ENCODE assay signal across 11 mouse cellular contexts in genomic region chr16:65729322-65729721, GRCm38 (mm10).
"Had no signal": no experiment of that assay in that cellular context is flagged by ENCODE, and none has a peak within 500 bp of the region (broad histone marks: within the 10 kb centered on the region; RNA-seq: fewer than 3 reads in every experiment).

No protein-coding gene starts in this region.

- DNase-seq: kidney, adult 11 months; kidney, adult 9 months; kidney, postnatal 36 days; layer of hippocampus, adult 9-11 months; lung, adult 18-20 months; thymus, adult 18-20 months; thymus, postnatal 14 days had no signal

- H3K27ac ChIP-seq: kidney, postnatal 0 days; limb, embryonic 12.5 days; liver, embryonic 14.5 days had no signal

- H3K4me1 ChIP-seq: limb, embryonic 12.5 days had no signal

- H3K36me3 ChIP-seq: limb, embryonic 12.5 days had no signal

- H3K9me3 ChIP-seq: limb, embryonic 12.5 days had no signal

- H3K9ac ChIP-seq: limb, embryonic 12.5 days; liver, embryonic 14.5 days had no signal

- H3K4me2 ChIP-seq: limb, embryonic 12.5 days had no signal

- H3K27me3 ChIP-seq: limb, embryonic 12.5 days had no signal

- H3K4me3 ChIP-seq: limb, embryonic 12.5 days; myocyte had no signal
